Mouse (Mus musculus): ENCODE results near the gene Slc26a10. TPM values are rescaled to one million over a fixed set of nuclear protein-coding genes. Genes with fewer than 3 reads are reported as not detected.

The Slc26a10 gene
- total RNA-seq, 2 experiments from 2014 or later: 0.83 to 0.88 TPM

- no peak for DNase-seq
- intact Hi-C loops (cut with DNase I): no loop called here
Measured at GRCm38 (mm10) chr10:127185101-127185500, 4.7 kb upstream of the Slc26a10 start.

- no peak for DNase-seq
- intact Hi-C loops (cut with DNase I): no loop called here
Measured at GRCm38 (mm10) chr10:127183759-127184158, 3.3 kb upstream of the Slc26a10 start.

GRCm38 (mm10) chr10:127182624-127183023, 2.2 kb upstream of the Slc26a10 start:
- DNase-seq: no peak
- intact Hi-C loops (cut with DNase I): no loop called here

- intact Hi-C loops (cut with DNase I): no loop called here
- no peak for DNase-seq
Measured at GRCm38 (mm10) chr10:127181566-127181965, 1.1 kb upstream of the Slc26a10 start.

- intact Hi-C loops (cut with DNase I): no loop called here
- DNase-seq: no peak
Measured at GRCm38 (mm10) chr10:127180695-127181047, 226 bp upstream of the Slc26a10 start.

GRCm38 (mm10) chr10:127178286-127179027, 2.0 kb downstream of the Slc26a10 start:
- intact Hi-C loops (cut with DNase I): no loop called here
- DNase-seq: no peak

GRCm38 (mm10) chr10:127177719-127178118, 2.7 kb downstream of the Slc26a10 start:
- peak; percentile 81 for DNase-seq
- intact Hi-C loops (cut with DNase I): loop anchor here (2.0 kb wide), 1 partner anchor 47 kb away; no protein-coding TSS in a partner anchor

- no peak for DNase-seq
- intact Hi-C loops (cut with DNase I): loop anchor here (2.0 kb wide), 1 partner anchor 48 kb away; no protein-coding TSS in a partner anchor
Measured at GRCm38 (mm10) chr10:127177235-127177634, 3.2 kb downstream of the Slc26a10 start.

GRCm38 (mm10) chr10:127176756-127177155, 3.7 kb downstream of the Slc26a10 start:
- no peak for DNase-seq
- intact Hi-C loops (cut with DNase I): loop anchor here (2.0 kb wide), 1 partner anchor 48 kb away; no protein-coding TSS in a partner anchor

- DNase-seq: no peak
- intact Hi-C loops (cut with DNase I): loop anchor here (2.0 kb wide), 1 partner anchor 49 kb away; no protein-coding TSS in a partner anchor
Measured at GRCm38 (mm10) chr10:127176228-127176627, 4.2 kb downstream of the Slc26a10 start.

- intact Hi-C loops (cut with DNase I): no loop called here
- no peak for DNase-seq
Measured at GRCm38 (mm10) chr10:127174170-127174569, 6.3 kb downstream of the Slc26a10 start.

- intact Hi-C loops (cut with DNase I): no loop called here
- no peak for DNase-seq
Measured at GRCm38 (mm10) chr10:127173148-127174065, 7.0 kb downstream of the Slc26a10 start.

GRCm38 (mm10) chr10:127171631-127172200, 8.7 kb downstream of the Slc26a10 start:
- no peak for DNase-seq

GRCm38 (mm10) chr10:127170837-127171272, 9.6 kb downstream of the Slc26a10 start:
- DNase-seq: peak; percentile 67
- intact Hi-C loops (cut with DNase I): no loop called here

More at GRCm38 (mm10) chr10:127171631-127172200, 8.7 kb downstream of the Slc26a10 start:
- intact Hi-C loops (cut with DNase I): no loop called here

- peak; percentile 51 for DNase-seq
- intact Hi-C loops (cut with DNase I): no loop called here
Measured at GRCm38 (mm10) chr10:127170002-127170401, 10.4 kb downstream of the Slc26a10 start.

GRCm38 (mm10) chr10:127167614-127168192, 12.7 kb downstream of the Slc26a10 start:
- intact Hi-C loops (cut with DNase I): loop anchor here (5.0 kb wide), 1 partner anchor 45 kb away; the partner anchor contains the start of gene Os9
- no peak for DNase-seq

- intact Hi-C loops (cut with DNase I): loop anchor here (5.0 kb wide), 1 partner anchor 45 kb away; the partner anchor contains the start of gene Os9
- DNase-seq: no peak
Measured at GRCm38 (mm10) chr10:127166771-127167613, 13.5 kb downstream of the Slc26a10 start.

- no peak for DNase-seq
Measured at GRCm38 (mm10) chr10:127166404-127166715, 14.1 kb downstream of the Slc26a10 start.

GRCm38 (mm10) chr10:127165654-127166403, 14.6 kb downstream of the Slc26a10 start:
- intact Hi-C loops (cut with DNase I): loop anchor here (5.0 kb wide), 1 partner anchor 44 kb away; the partner anchor contains the start of gene Os9
- DNase-seq: peak; percentile 52

More at GRCm38 (mm10) chr10:127166404-127166715, 14.1 kb downstream of the Slc26a10 start:
- intact Hi-C loops (cut with DNase I): loop anchor here (5.0 kb wide), 1 partner anchor 44 kb away; the partner anchor contains the start of gene Os9

Measured in left cerebral cortex, postnatal 4 days (tissue).